ENCODE assay signal across 29 mouse cellular contexts in genomic region chr8:106106193-106106592, GRCm38 (mm10). TPM values are rescaled to one million over a fixed set of nuclear protein-coding genes. Genes with fewer than 3 reads are reported as not detected.
A peak's percentile ranks its signal among the peaks of the same experiment; 100 is the strongest.
DNase-seq lines count a peak whose midpoint lies in the region; ATAC-seq lines count a peak whose summit lies in the region.
"Had no signal": no experiment of that assay in that cellular context is flagged by ENCODE, and none has a peak within 500 bp of the region (broad histone marks: within the 10 kb centered on the region; RNA-seq: fewer than 3 reads in every experiment).

No protein-coding gene starts in this region.

- H3K4me3 ChIP-seq in kidney, embryonic 16.5 days (ENCODE audit: low read length), result no peak overlapping the region
- H3K4me3 ChIP-seq: embryonic facial prominence, embryonic 10.5 days; embryonic facial prominence, embryonic 13.5 days; erythroblast, embryonic 14.5 days; forebrain, embryonic 10.5 days; forebrain, embryonic 13.5 days; heart, embryonic 12.5 days; heart, embryonic 15.5 days had no signal

- no peak overlapping the region for H3K9ac ChIP-seq in kidney, embryonic 16.5 days (replicated peaks; ENCODE audit: low read length)
- H3K9ac ChIP-seq: embryonic facial prominence, embryonic 13.5 days; forebrain, embryonic 13.5 days; heart, embryonic 12.5 days; heart, embryonic 15.5 days; hindbrain, embryonic 14.5 days had no signal

- 97% methylated on average over 1 of the region's 1 CpGs for WGBS in kidney, embryonic 16.5 days

- no peak overlapping the region for H3K4me2 ChIP-seq in kidney, embryonic 16.5 days (replicated peaks; ENCODE audit: low read depth, low read length)
- H3K4me2 ChIP-seq: embryonic facial prominence, embryonic 13.5 days; forebrain, embryonic 13.5 days; heart, embryonic 12.5 days; heart, embryonic 15.5 days; hindbrain, embryonic 14.5 days had no signal

- peaks cover 42% of the 10 kb centered on the region for H3K36me3 ChIP-seq in kidney, embryonic 16.5 days (ENCODE audit: insufficient read depth, low read length)

- DNase-seq in 416B (ENCODE audit: low read depth) (peak; percentile 67), adipocyte (ENCODE audit: low spot score) (peak; percentile 24)
- DNase-seq in gonadal fat pad, adult 2 months (ENCODE audit: low read depth), result peak; percentile 61
- DNase-seq in spleen, postnatal 14 days (ENCODE audit: low spot score in 2 of 2), result no peak
- DNase-seq: adrenal gland, postnatal 14 days; cerebellum, adult 11-12 months; cerebellum, adult 8-10 months; cerebellum, postnatal 10 days; cerebellum, postnatal 36 days; embryo, embryonic 11 days; gastrocnemius, postnatal 10 days; gastrocnemius, postnatal 36 days; heart, adult 18-20 months; heart, postnatal 10 days; heart, postnatal 36 days had no signal

- H3K27ac ChIP-seq in kidney, embryonic 16.5 days (ENCODE audit: low read length), result no peak overlapping the region
- H3K27ac ChIP-seq: embryonic facial prominence, embryonic 10.5 days; embryonic facial prominence, embryonic 13.5 days; forebrain, embryonic 10.5 days; forebrain, embryonic 13.5 days; heart, embryonic 15.5 days; hindbrain, embryonic 14.5 days; hindbrain, postnatal 0 days had no signal

- no peaks in the 10 kb centered on the region for H3K27me3 ChIP-seq in kidney, embryonic 16.5 days (ENCODE audit: insufficient read depth, low read length)
- H3K27me3 ChIP-seq: embryonic facial prominence, embryonic 13.5 days; forebrain, embryonic 13.5 days; heart, embryonic 12.5 days; heart, embryonic 15.5 days had no signal

- peak; percentile 76 for ATAC-seq in megakaryocyte progenitor cell, adult 5-6 weeks (replicated peaks; ENCODE audit: poor library complexity)
- no peak for ATAC-seq in kidney, embryonic 16.5 days (ENCODE audit: low FRiP score, low TSS enrichment)
- ATAC-seq: forebrain, embryonic 13.5 days; forebrain, embryonic 16.5 days; hindbrain, postnatal 0 days; inflammation-experienced regulatory T-cells, adult 6 months had no signal

- no peaks in the 10 kb centered on the region for H3K4me1 ChIP-seq in kidney, embryonic 16.5 days (ENCODE audit: insufficient read depth, low read length)
- H3K4me1 ChIP-seq: embryonic facial prominence, embryonic 10.5 days; embryonic facial prominence, embryonic 13.5 days; forebrain, embryonic 10.5 days; forebrain, embryonic 13.5 days; heart, embryonic 12.5 days; heart, embryonic 15.5 days had no signal

- no peaks in the 10 kb centered on the region for H3K9me3 ChIP-seq in kidney, embryonic 16.5 days (ENCODE audit: low read length)
- H3K9me3 ChIP-seq: embryonic facial prominence, embryonic 10.5 days; embryonic facial prominence, embryonic 13.5 days; forebrain, embryonic 10.5 days; forebrain, embryonic 13.5 days; heart, embryonic 12.5 days; heart, embryonic 15.5 days had no signal

RNA-seq across cellular contexts. Expression of gene Esrp2, which starts 30.6 kb away (rescaled TPM):
- polyA plus RNA-seq in gonadal fat pad, adult 2 months (2012; rRNA removed), result 59.5 and 80.6 TPM in 2 replicates
- not detected in 2 replicates for total RNA-seq in megakaryocyte progenitor cell, adult 5-6 weeks (2015)
- not detected in 2 replicates for total RNA-seq in megakaryocyte progenitor cell, adult 5-6 weeks (2017)
- polyA plus RNA-seq in kidney, embryonic 16.5 days (2015; fragmentation: Nextera tagmentation; extraction: Ambion mirVana), result 24.3 and 28.5 TPM in 2 replicates
- total RNA-seq: gastrocnemius, adult 18-20 months had no signal

RNA-seq across cellular contexts. Expression of gene Pla2g15, which starts 44.0 kb away (rescaled TPM):
- polyA plus RNA-seq in gonadal fat pad, adult 2 months (2012; rRNA removed), result 21.4 and 23.4 TPM in 2 replicates
- total RNA-seq in megakaryocyte progenitor cell, adult 5-6 weeks (2015), result 18.6 and 20.1 TPM in 2 replicates
- total RNA-seq in megakaryocyte progenitor cell, adult 5-6 weeks (2017), result 16.0 and 18.8 TPM in 2 replicates
- polyA plus RNA-seq in kidney, embryonic 16.5 days (2015; fragmentation: Nextera tagmentation; extraction: Ambion mirVana), result 14.9 and 15.6 TPM in 2 replicates

RNA-seq across cellular contexts. Expression of gene Nfatc3, which starts 47.6 kb away (rescaled TPM):
- polyA plus RNA-seq in gonadal fat pad, adult 2 months (2012; rRNA removed), result 23.5 and 26.6 TPM in 2 replicates
- total RNA-seq in megakaryocyte progenitor cell, adult 5-6 weeks (2015), result 112 and 126 TPM in 2 replicates
- 25.2 and 32.7 TPM in 2 replicates for total RNA-seq in megakaryocyte progenitor cell, adult 5-6 weeks (2017)
- 5.7 and 6.7 TPM in 2 replicates for polyA plus RNA-seq in kidney, embryonic 16.5 days (2015; fragmentation: Nextera tagmentation; extraction: Ambion mirVana)

Comparison
In these comparisons a context has a peak if more than half of its experiments do, and no peak if none do; other contexts are left out.
1. DNase-seq: peak in 416B (single experiment), adipocyte (single experiment) and gonadal fat pad, adult 2 months (single experiment); none in spleen, postnatal 14 days (0 of 2).